Mouse (Mus musculus) ES-Bruce4 (cell line): Measurements from ENCODE around the gene Nos1ap. TPM values are rescaled to one million over a fixed set of nuclear protein-coding genes. Genes with fewer than 3 reads are reported as not detected.

Source experiments
- H3K27ac ChIP-seq: 2 replicates; pipeline ENCODE4 v1.5.1; 2012; ENCODE audit warnings: low read length, inconsistent platforms; ENCODE audit not compliant: insufficient read depth
- H3K27me3 ChIP-seq: 2 replicates; pipeline ENCODE4 v1.6.1; 2012; ENCODE audit warnings: mild to moderate bottlenecking, low read length, inconsistent platforms; ENCODE audit not compliant: control insufficient read depth, poor library complexity, insufficient read depth, severe bottlenecking
- H3K36me3 ChIP-seq: 2 replicates; pipeline ENCODE4 v1.6.1; 2012; ENCODE audit warnings: inconsistent platforms, mild to moderate bottlenecking, low read length, moderate library complexity; ENCODE audit not compliant: control insufficient read depth, poor library complexity, insufficient read depth, severe bottlenecking
- H3K4me1 ChIP-seq: one replicate; pipeline ENCODE4 v1.8.1; 2011; ENCODE audit warnings: low read length; ENCODE audit not compliant: control insufficient read depth, insufficient read depth
- H3K4me3 ChIP-seq: 2 replicates; pipeline ENCODE4 v1.5.1; 2011; ENCODE audit warnings: low read depth, mild to moderate bottlenecking, low read length
- H3K9ac ChIP-seq: 2 replicates; pipeline ENCODE4 v1.6.1; 2012; ENCODE audit warnings: low read depth, mild to moderate bottlenecking, inconsistent platforms; ENCODE audit not compliant: poor library complexity, severe bottlenecking
- H3K9me3 ChIP-seq: replicated peaks from 2 replicates; pipeline ENCODE4 v1.6.1; 2012; ENCODE audit warnings: mild to moderate bottlenecking, low read length, inconsistent platforms; ENCODE audit not compliant: control insufficient read depth, poor library complexity, insufficient read depth, severe bottlenecking
- CTCF ChIP-seq: IDR thresholded peaks from one replicate; pipeline ENCODE4 v1.8.1; 2011; ENCODE audit warnings: low read depth, low read length
- EP300 ChIP-seq: IDR thresholded peaks from 2 replicates; pipeline ENCODE4 v1.6.1; 2011; ENCODE audit warnings: low read depth, low read length; ENCODE audit not compliant: insufficient read depth
- POLR2A ChIP-seq: IDR thresholded peaks from one replicate; pipeline ENCODE4 v1.8.1; 2011; ENCODE audit warnings: low read length; ENCODE audit not compliant: insufficient read depth
- polyA plus RNA-seq: library from polyadenylated mRNA; stranded (reverse); fragments of >200 nt; gene quantifications from 2 replicates; pipeline ENCODE4 v1.2.4, GENCODE M21; 2011; ENCODE audit warnings: low read depth; ENCODE audit not compliant: missing spikeins, insufficient read depth, insufficient read length

The Nos1ap gene
- polyA plus RNA-seq, 1 experiment = 4.6 TPM

DNA sequence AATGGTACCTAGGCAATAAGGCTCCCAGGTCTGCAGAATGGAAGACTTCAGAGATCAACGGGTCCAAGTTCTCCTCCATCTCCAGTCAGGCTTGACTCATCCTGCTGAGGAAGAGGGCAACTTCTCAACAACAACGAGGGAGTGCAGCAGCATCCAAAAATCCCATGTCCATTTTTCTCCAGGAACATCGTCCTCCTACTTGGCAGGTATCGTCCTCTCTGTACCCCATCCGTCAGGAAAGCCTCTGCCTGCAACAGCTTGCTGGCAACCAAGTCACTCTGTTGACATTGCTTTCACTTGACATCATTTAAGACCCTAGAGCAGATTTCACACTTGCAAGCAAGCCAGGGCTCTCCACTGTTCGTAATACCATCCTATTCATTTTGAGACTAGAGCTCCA lies 33.0 kb downstream of the Nos1ap start:
- Histone ChIP-seq H3K4me1 (no peaks in the 10 kb centered on the region), H3K27me3 (no peaks in the 10 kb centered on the region), H3K27ac (no peak overlapping the region), H3K4me3 (no peak overlapping the region), H3K9ac (no peak overlapping the region), H3K36me3 (no peaks in the 10 kb centered on the region), H3K9me3 (no peaks in the 10 kb centered on the region)
- TF ChIP-seq CTCF (no peak), EP300 (no peak), POLR2A (no peak)

- Histone ChIP-seq H3K36me3 (no peaks in the 10 kb centered on the region), H3K27ac (no peak overlapping the region), H3K9ac (no peak overlapping the region), H3K4me1 (no peaks in the 10 kb centered on the region), H3K27me3 (no peaks in the 10 kb centered on the region), H3K9me3 (no peaks in the 10 kb centered on the region), H3K4me3 (no peak overlapping the region)
- no peak for TF ChIP-seq POLR2A
Measured at GRCm38 (mm10) chr1:170554939-170555293, 34.7 kb downstream of the Nos1ap start.

GRCm38 (mm10) chr1:170554235-170554938 lies 35.3 kb downstream of the Nos1ap start:
- no peaks in the 10 kb centered on the region for H3K9me3 ChIP-seq
- H3K9ac ChIP-seq = no peak overlapping the region
- no peaks in the 10 kb centered on the region for H3K36me3 ChIP-seq
- TF ChIP-seq CTCF (no peak), EP300 (no peak), POLR2A (no peak)
- no peaks in the 10 kb centered on the region for H3K4me1 ChIP-seq
- no peaks in the 10 kb centered on the region for H3K27me3 ChIP-seq
- H3K4me3 ChIP-seq = no peak overlapping the region
- H3K27ac ChIP-seq = no peak overlapping the region

- H3K4me1 ChIP-seq = no peaks in the 10 kb centered on the region
- no peak overlapping the region for H3K4me3 ChIP-seq
- H3K36me3 ChIP-seq = no peaks in the 10 kb centered on the region
- no peak overlapping the region for H3K27ac ChIP-seq
- H3K9me3 ChIP-seq = no peaks in the 10 kb centered on the region
- TF ChIP-seq POLR2A (no peak), CTCF (no peak), EP300 (no peak)
- no peaks in the 10 kb centered on the region for H3K27me3 ChIP-seq
- no peak overlapping the region for H3K9ac ChIP-seq
Measured at GRCm38 (mm10) chr1:170550649-170551440, 38.8 kb downstream of the Nos1ap start.

DNA sequence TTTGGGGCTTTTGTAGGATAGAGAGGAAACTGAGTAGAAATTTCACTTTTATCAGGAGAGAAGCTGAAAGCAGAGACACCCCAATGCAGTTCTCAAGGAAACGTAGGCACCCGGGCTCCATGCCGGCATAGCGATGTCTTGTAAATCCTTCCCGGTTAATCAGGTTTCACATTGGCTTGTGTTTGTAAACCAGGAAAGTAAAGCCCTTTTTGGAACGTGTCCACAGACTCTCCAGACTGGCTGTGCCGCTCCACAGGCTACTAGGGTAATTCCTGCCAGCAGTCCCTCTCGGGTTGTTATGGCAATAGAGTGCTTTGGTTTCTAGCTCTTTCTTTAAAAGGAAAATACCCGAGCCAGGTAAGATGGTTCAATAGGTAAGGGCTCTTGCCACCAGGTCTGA lies 40.6 kb downstream of the Nos1ap start:
- Histone ChIP-seq H3K27ac (no peak overlapping the region), H3K36me3 (no peaks in the 10 kb centered on the region), H3K27me3 (no peaks in the 10 kb centered on the region), H3K9ac (no peak overlapping the region), H3K4me1 (no peaks in the 10 kb centered on the region), H3K4me3 (no peak overlapping the region), H3K9me3 (no peaks in the 10 kb centered on the region)
- no peak for TF ChIP-seq POLR2A
- no peak for TF ChIP-seq EP300
- TF ChIP-seq CTCF = no peak

GRCm38 (mm10) chr1:170548192-170548795 lies 41.4 kb downstream of the Nos1ap start:
- TF ChIP-seq EP300 (no peak), POLR2A (no peak), CTCF (no peak)
- H3K27ac ChIP-seq = no peak overlapping the region
- H3K9ac ChIP-seq = no peak overlapping the region
- no peak overlapping the region for H3K4me3 ChIP-seq
- H3K36me3 ChIP-seq = no peaks in the 10 kb centered on the region
- no peaks in the 10 kb centered on the region for H3K27me3 ChIP-seq
- no peaks in the 10 kb centered on the region for H3K9me3 ChIP-seq
- H3K4me1 ChIP-seq = no peaks in the 10 kb centered on the region
